Mouse (Mus musculus) hindbrain, embryonic 15.5 days (tissue): ENCODE results near the gene Gm28036. TPM values are rescaled to one million over a fixed set of nuclear protein-coding genes. Genes with fewer than 3 reads are reported as not detected.

Experiments
- ATAC-seq: fragments of 200-750 bp; cut with Nextera tagmentation; 2 replicates; pipeline ENCODE4 v1.8.0; 2017; ENCODE audit warnings: low read depth, moderate number of reproducible peaks, moderate TSS enrichment; ENCODE audit not compliant: low FRiP score
- H3K27ac ChIP-seq: fragments of 300-500 bp; sonication (generic); replicated peaks from 2 replicates; pipeline ENCODE4 v1.5.1; 2015; ENCODE audit warnings: mild to moderate bottlenecking, inconsistent platforms
- H3K27me3 ChIP-seq: fragments of 300-500 bp; sonication (generic); 2 replicates; pipeline ENCODE4 v1.6.1; 2015; ENCODE audit warnings: control low read depth, inconsistent platforms
- H3K36me3 ChIP-seq: fragments of 300-500 bp; sonication (generic); 2 replicates; pipeline ENCODE4 v1.6.1; 2015; ENCODE audit warnings: control low read depth, inconsistent platforms
- H3K4me1 ChIP-seq: fragments of 300-500 bp; sonication (generic); replicated peaks from 2 replicates; pipeline ENCODE4 v1.6.1; 2015; ENCODE audit warnings: control low read depth, inconsistent platforms
- H3K4me2 ChIP-seq: fragments of 300-500 bp; sonication (generic); 2 replicates; pipeline ENCODE4 v1.6.1; 2015; ENCODE audit warnings: moderate library complexity, mild to moderate bottlenecking, inconsistent platforms
- H3K4me3 ChIP-seq: fragments of 300-500 bp; sonication (generic); 2 replicates; pipeline ENCODE4 v1.5.1; 2015; ENCODE audit warnings: mild to moderate bottlenecking, inconsistent platforms
- H3K9ac ChIP-seq: fragments of 300-500 bp; sonication (generic); 2 replicates; pipeline ENCODE4 v1.6.1; 2015; ENCODE audit warnings: inconsistent platforms
- H3K9me3 ChIP-seq: fragments of 300-500 bp; sonication (generic); 2 replicates; pipeline ENCODE4 v1.6.1; 2016; ENCODE audit warnings: control low read depth, inconsistent platforms
- WGBS: fragments of 180-500 bp; shearing (Covaris S2); methylation state at CpG from one replicate; pipeline ENCODE4 v1.1.7; 2015; 5-methylcytosine and 5-hydroxymethylcytosine counted together
- polyA plus RNA-seq: library from polyadenylated mRNA; unstranded; fragments of >200 nt; fragmentation: Nextera tagmentation; extraction: Ambion mirVana; gene quantifications from 2 replicates; pipeline ENCODE4 v1.2.1, GENCODE M21; 2015

The Gm28036 gene
- polyA plus RNA-seq, 1 experiment from 2014 or later, result 19.6 TPM

GRCm38 (mm10) chr2:156042903-156043302, 84.0 kb downstream of the Gm28036 start:
- Histone ChIP-seq H3K27ac (no peak overlapping the region), H3K4me1 (0 out of 2 replicates have a peak, but pooled peaks cover 3% of the 10 kb centered on the region), H3K4me3 (no peak overlapping the region), H3K4me2 (no peak overlapping the region), H3K27me3 (peaks cover 10% of the 10 kb centered on the region; the same call in 1 of the 2 replicates), H3K9me3 (no peaks in the 10 kb centered on the region), H3K9ac (no peak overlapping the region), H3K36me3 (no peaks in the 10 kb centered on the region)
- 86% methylated on average over 8 of the region's 8 CpGs for WGBS
- no peak for ATAC-seq

DNA sequence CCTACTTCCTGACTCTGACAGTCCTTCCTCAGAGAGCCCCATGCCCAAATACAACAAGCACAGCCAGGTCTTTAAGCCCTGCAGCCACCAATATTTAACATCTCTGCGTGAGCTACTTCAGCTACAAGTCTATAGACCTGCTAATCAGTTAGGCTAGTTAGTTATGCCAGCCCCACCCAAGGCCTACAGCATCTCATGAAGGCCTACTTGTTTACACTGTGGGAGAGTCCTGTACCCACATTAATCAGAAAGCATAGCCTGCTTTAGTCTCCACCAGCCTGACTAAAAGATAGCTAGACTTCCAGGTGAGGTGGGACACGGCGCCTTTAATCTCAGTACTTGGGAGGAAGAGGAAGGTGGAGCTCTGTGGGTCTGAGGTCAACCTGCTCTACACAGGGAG, 87.5 kb downstream of the Gm28036 start:
- 97% methylated on average over 3 of the region's 3 CpGs for WGBS
- ATAC-seq, result no peak
- Histone ChIP-seq H3K9ac (no peak overlapping the region), H3K27ac (no peak overlapping the region), H3K4me3 (no peak overlapping the region), H3K4me1 (no peaks in the 10 kb centered on the region), H3K4me2 (no peak overlapping the region), H3K9me3 (no peaks in the 10 kb centered on the region), H3K27me3 (no peaks in the 10 kb centered on the region), H3K36me3 (no peaks in the 10 kb centered on the region)

DNA sequence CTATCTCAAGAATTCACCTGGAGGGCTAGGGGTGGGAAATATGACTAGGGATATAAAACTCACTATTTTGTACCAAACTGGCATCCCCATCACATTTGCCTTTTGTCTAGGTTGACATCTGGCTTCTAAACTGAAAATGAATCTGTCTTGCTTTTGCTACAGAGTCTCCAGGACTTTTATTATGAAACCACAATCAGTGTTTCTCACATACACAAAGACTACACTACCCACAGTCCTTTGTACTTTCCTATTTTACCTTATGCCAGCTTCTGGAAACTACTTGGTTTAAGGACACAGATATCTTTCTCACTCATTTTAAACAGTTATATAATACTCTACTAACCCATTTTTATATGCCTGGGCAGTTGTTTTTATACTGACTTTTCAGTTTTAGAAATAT, 101.4 kb downstream of the Gm28036 start:
- H3K4me2 ChIP-seq, result no peak overlapping the region
- no peaks in the 10 kb centered on the region for H3K36me3 ChIP-seq
- H3K4me1 ChIP-seq, result no peaks in the 10 kb centered on the region
- no peak overlapping the region for H3K27ac ChIP-seq
- ATAC-seq, result no peak
- H3K4me3 ChIP-seq, result no peak overlapping the region
- H3K9me3 ChIP-seq, result no peaks in the 10 kb centered on the region
- no peaks in the 10 kb centered on the region for H3K27me3 ChIP-seq
- no peak overlapping the region for H3K9ac ChIP-seq

Other genes with a start within 250 kb of the Gm28036 start
- gene Uqcc1, start 196.8 kb downstream of the Gm28036 start, polyA plus RNA-seq, result 64.2 and 65.0 TPM in 2 replicates
- gene Gm15557, start 186.4 kb downstream of the Gm28036 start, polyA plus RNA-seq, result not detected in 2 replicates
- gene Gdf5, start 181.7 kb downstream of the Gm28036 start, polyA plus RNA-seq, result 1.8 and 2.8 TPM in 2 replicates
- gene Cep250, start 170.6 kb downstream of the Gm28036 start, polyA plus RNA-seq, result 13.6 and 16.9 TPM in 2 replicates
- gene 6430550D23Rik, start 119.1 kb downstream of the Gm28036 start, polyA plus RNA-seq, result 1.2 and 2.9 TPM in 2 replicates
- 426 and 467 TPM in 2 replicates for gene Ergic3, start 119.0 kb downstream of the Gm28036 start, polyA plus RNA-seq
- gene Fer1l4, start 74.1 kb downstream of the Gm28036 start, polyA plus RNA-seq, result not detected in 2 replicates
- gene Spag4, start 61.9 kb downstream of the Gm28036 start, polyA plus RNA-seq, result 7.0 and 7.3 TPM in 2 replicates
- gene Cpne1, start 15.1 kb downstream of the Gm28036 start, polyA plus RNA-seq, result 26.9 and 28.7 TPM in 2 replicates
- 17.7 and 23.0 TPM in 2 replicates for gene Rbm12, start 15.1 kb downstream of the Gm28036 start, polyA plus RNA-seq
- gene Romo1, start 16.9 kb upstream of the Gm28036 start, polyA plus RNA-seq, result 439 and 455 TPM in 2 replicates
- gene Nfs1, start 17.1 kb upstream of the Gm28036 start, polyA plus RNA-seq, result 33.9 and 35.2 TPM in 2 replicates
- 414 and 423 TPM in 2 replicates for gene Rbm39, start 53.1 kb upstream of the Gm28036 start, polyA plus RNA-seq
- gene Phf20, start 69.4 kb upstream of the Gm28036 start, polyA plus RNA-seq, result 111 and 112 TPM in 2 replicates
- gene Cnbd2, start 185.2 kb upstream of the Gm28036 start, polyA plus RNA-seq, result 7.3 and 7.4 TPM in 2 replicates
- gene Scand1, start 185.6 kb upstream of the Gm28036 start, polyA plus RNA-seq, result 101 and 108 TPM in 2 replicates